Mouse (Mus musculus): ENCODE measurements around the gene Tbc1d10b.

GRCm38 (mm10) chr7:127233765-127234164 lies 25.5 kb upstream of the Tbc1d10b start:
- TF ChIP-seq MAX (IDR thresholded peaks at IDR 0.05; ENCODE audit: low read depth) (no peak), POLR2A (IDR thresholded peaks at IDR 0.05; ENCODE audit: insufficient read length, low read depth) (no peak), SRF (IDR thresholded peaks at IDR 0.05; ENCODE audit: control insufficient read depth, insufficient read length, low read depth) (no peak), MYOD1 (IDR thresholded peaks at IDR 0.05; ENCODE audit: control insufficient read depth in 1 of 3, insufficient read length in 2 of 3, low read depth in 2 of 3) (no peak), USF1 (IDR thresholded peaks at IDR 0.05; ENCODE audit: low read depth) (no peak), TCF12 (IDR thresholded peaks at IDR 0.05; ENCODE audit: insufficient read depth, poor library complexity, severe bottlenecking) (no peak), MYOG (IDR thresholded peaks at IDR 0.05; ENCODE audit: control insufficient read depth in 1 of 3, insufficient read depth in 1 of 3, insufficient read length in 2 of 3, low read depth in 2 of 3) (no peak), POLR2AphosphoS2 (IDR thresholded peaks at IDR 0.05; ENCODE audit: insufficient read length, low read depth) (no peak), REST (IDR thresholded peaks at IDR 0.05; ENCODE audit: insufficient read depth, insufficient read length) (no peak), E2F4 (IDR thresholded peaks at IDR 0.05; ENCODE audit: insufficient read depth) (no peak)

Data from myocyte (in vitro differentiated cells).